Mouse (Mus musculus) megakaryocyte, embryonic 14.5 days (primary cell): Measurements from ENCODE around the gene Tubb3.

ENCODE experiments used
- FLI1 ChIP-seq: IDR thresholded peaks from 2 replicates; pipeline ENCODE4 v1.6.1; 2012; ENCODE audit warnings: low read length, inconsistent platforms, mixed read lengths
- GATA1 ChIP-seq: IDR thresholded peaks from 3 replicates; pipeline ENCODE4 v1.6.1; 2012; ENCODE audit warnings: mixed read lengths, low read length, inconsistent platforms, borderline replicate concordance

DNA sequence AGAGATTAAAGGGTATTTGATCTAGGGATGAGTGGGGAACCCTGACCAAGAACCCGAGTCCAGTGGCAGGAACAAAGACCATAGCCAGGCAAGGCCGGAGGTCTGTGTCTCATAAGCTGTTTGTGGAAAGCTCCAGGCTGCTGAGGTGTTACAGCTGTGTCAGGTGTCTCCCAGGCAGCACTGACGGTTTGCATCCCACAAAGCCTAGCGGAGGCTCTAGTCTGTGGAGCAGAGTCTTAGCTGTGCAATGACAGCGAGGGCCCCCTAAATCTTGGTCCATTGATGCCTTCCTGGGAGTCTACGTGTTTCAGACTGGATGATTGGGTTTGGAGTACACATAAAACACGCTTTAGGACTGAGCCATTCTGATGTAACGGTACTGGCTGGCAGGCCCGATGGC, 9.3 kb upstream of the Tubb3 start:
- TF ChIP-seq GATA1 (no peak), FLI1 (no peak)
